Mouse (Mus musculus): ENCODE results near the gene Nfkbil1.

Gene Nfkbil1

DNA sequence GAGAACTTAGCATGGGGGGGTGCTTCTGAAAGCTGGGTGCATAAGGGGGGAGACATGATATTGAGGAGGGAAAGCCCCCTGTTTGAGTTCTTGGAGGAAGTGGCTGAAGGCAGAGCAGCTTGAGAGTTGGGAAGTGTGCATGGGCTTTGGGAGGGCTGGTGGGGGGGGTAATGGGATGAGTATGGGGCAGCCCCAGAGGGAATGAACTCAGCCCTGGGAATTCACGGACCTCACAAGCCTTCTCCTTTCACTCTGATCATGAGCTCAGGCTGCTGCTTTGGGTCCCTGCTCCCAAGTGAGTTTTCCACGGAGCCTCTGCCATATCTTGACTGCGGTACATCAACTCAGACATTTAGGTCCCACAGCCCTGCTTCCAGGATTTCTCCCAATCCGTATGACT is 33.1 kb downstream of the Nfkbil1 start:
- DNase-seq (ENCODE audit: low spot score in 2 of 2): no peak

DNA sequence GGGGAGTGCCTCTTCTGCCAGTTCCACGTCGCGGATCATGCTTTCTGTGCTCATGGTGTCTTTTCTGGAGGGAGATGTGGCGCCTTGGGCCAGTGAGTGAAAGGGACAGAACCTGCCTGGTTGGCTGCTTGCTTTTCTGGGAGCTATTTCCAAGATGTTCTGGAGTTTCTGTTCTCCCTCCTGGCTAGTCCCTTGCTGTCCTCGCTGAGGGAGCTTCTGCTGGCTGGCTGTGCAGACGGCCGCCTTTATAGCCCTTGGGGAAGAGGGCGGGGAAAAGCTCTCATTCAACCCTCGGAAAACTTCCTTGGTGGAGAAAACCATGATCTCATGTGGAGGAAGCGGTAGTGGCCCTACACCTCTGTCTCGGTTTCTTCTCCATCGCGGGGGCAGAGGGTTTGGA is 33.8 kb downstream of the Nfkbil1 start, which contains the start of gene Tnf:
Gene Tnf (minus strand): TSS at position 221 of the 400 bp plus-strand sequence.
- DNase-seq (ENCODE audit: low spot score in 2 of 2): peak in 1 of 2 experiments; percentile 43

GRCm38 (mm10) chr17:35201128-35201527 is 34.5 kb downstream of the Nfkbil1 start:
- DNase-seq (ENCODE audit: low spot score in 2 of 2): no peak

DNA sequence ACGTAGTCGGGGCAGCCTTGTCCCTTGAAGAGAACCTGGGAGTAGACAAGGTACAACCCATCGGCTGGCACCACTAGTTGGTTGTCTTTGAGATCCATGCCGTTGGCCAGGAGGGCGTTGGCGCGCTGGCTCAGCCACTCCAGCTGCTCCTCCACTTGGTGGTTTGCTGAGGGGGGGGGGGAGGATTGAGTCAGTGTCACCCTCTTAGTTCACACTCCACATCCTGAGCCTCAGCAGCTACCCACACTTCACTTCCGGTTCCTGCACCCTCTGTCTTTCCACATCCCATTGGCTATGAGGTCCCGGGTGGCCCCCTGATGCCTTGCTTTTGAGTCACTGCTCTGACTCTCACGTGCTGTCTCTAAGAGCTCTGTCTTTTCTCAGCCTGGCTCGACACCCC is 35.2 kb downstream of the Nfkbil1 start:
- DNase-seq (ENCODE audit: low spot score in 2 of 2): no peak

DNA sequence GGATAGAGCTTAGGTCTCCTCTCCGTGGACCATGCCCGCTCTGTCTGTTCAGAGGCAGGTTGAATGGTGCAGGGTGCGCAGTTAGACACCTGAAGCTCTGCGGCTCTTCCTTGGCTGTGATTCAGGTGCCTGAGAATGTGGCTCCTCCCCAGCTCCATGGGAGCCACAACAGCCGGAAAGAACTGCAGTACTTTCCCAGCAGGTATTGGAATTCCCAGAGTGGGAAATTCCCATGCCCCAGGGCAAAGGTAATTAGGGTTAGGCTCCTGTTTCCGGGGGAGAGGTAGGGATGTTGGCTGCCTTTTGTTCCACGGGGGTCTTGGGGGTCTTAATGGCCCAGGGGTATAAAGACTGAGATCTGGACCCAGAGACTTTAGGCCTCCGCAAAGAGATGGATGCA is 36.6 kb downstream of the Nfkbil1 start:
- DNase-seq (ENCODE audit: low spot score in 2 of 2): no peak

DNA sequence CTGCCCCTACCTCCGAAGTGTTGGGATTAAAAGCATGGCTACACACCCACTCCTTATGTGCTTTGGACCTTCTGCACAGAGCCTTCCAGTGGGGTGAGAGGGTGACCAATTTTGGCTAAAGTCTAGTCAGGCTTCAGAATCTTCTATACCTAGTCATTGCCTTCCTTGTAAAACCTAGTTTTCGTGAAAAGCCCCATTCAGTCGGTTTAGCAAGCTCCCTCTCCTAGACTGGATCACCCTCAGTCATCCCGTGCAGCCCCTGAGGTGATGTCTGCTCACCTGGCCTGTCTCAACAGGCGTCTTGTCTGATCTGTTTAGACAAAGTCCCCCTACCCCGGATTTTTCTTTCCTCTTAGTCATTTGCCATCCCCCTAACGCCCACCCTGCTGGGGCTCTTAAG is 37.6 kb downstream of the Nfkbil1 start:
- DNase-seq (ENCODE audit: low spot score in 2 of 2): no peak

GRCm38 (mm10) chr17:35197126-35197525 is 38.5 kb downstream of the Nfkbil1 start:
- no peak for DNase-seq (ENCODE audit: low spot score in 2 of 2)

- no peak for DNase-seq (ENCODE audit: low spot score in 2 of 2)
Measured at GRCm38 (mm10) chr17:35196321-35196641, 39.3 kb downstream of the Nfkbil1 start.

- DNase-seq (ENCODE audit: low spot score in 2 of 2): peak; percentile 66 to 74
Measured at GRCm38 (mm10) chr17:35195631-35196320, 39.8 kb downstream of the Nfkbil1 start.

DNA sequence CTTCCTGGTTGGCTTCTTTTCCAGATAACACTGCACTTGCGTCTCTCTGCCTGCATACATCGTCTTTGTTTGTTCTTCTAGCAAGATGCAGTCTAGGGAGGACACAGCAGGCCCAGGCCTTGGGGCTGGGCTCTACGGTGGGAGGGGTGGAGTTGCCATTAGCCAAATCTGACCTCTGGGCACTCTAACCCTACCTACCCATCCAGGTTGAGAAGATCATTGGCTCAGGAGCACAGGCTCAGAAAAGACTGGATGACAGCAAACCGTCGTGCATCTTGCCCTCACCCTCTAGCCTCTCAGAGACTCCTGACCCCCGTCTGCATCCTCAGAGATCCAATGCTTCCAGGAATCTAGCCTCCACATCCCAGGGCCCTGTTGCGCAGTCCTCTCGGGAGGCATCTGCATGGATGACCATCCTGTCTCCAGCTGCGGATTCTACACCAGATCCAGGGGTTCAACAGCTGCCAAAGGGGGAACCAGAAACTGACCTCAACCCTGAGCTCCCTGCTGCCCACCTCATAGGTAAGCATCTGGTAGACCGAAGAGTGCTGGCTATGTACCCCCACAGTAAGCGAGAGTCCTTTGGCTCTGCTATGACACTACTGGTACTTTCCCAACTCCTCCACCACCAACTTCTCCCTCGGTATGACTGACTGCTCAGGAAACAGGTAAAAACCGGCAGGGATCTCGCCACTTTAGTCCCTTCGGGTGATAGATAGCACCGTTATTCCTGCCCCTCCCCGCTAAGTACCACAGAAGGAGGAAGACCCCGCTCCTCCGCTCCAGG is 40.6 kb downstream of the Nfkbil1 start:
- DNase-seq (ENCODE audit: low spot score in 2 of 2): no peak

- no peak for DNase-seq (ENCODE audit: low spot score in 2 of 2)
Measured at GRCm38 (mm10) chr17:35193881-35194843, 41.4 kb downstream of the Nfkbil1 start, which contains the start of gene Ltb. TSS of gene Ltb (plus strand) at chr17:35194439.

DNA sequence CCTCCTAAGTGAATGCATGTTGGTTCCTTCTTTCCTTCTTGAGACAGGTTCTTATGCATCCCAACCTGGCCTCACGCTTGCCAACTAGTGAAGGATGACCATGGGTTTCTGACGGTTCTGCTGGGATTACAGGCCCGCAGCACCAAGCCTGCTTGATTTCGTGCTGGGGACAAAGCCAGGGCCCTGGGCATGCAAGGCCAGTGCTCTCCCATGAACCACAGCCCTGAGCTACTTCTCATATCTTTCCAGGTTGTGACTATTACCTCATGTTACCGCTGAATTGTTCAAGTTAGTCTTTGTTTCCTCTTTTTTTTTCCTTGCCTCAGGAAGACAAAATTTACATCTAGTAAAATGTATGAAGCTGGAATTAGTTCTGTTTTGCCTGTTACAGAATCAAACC is 42.7 kb downstream of the Nfkbil1 start:
- no peak for DNase-seq (ENCODE audit: low spot score in 2 of 2)

DNA sequence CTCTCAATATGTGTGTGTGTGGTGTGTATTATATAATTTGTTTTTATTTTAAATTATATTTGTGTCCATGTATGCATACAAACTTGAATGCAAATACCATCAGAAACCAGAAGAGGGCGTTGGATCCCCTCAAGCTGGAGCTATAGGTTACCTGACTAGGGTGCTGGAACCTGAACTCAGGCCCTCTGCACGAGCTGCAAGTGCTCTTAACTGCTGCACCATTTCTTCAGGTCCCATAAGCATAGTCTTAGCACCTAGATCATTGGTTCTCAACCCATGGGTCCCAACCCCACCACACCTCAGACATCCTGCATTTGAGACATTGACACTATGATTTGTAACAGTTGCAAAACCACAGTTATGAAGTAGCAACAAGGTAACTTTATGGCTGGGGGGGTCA is 43.9 kb downstream of the Nfkbil1 start:
- no peak for DNase-seq (ENCODE audit: low spot score in 2 of 2)

- no peak for DNase-seq (ENCODE audit: low spot score in 2 of 2)
Measured at GRCm38 (mm10) chr17:35190096-35190495, 45.5 kb downstream of the Nfkbil1 start.

DNA sequence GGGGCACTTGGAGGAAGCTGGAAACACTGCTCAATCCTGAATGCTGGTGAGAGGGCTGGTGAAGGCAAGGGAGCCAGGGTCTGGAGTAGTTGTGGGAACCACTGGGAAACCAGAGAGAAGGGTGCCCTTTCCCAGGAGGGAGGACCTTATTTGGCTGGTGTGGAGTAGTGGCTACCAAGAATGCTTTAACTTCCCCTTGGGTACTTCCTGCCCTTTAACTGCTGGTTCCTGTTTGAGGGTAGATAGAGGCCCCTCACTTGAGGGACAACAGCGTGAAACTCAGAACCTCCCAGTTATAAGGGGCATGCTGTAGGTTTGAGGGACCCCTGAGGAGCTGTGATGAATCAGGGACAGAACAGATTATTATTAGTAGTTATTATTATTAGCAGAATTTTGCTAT is 46.4 kb downstream of the Nfkbil1 start:
- no peak for DNase-seq (ENCODE audit: low spot score in 2 of 2)

GRCm38 (mm10) chr17:35187959-35188610 is 47.5 kb downstream of the Nfkbil1 start, which contains the start of gene Lst1:
TSS of gene Lst1 (minus strand) at chr17:35188439.
- no peak for DNase-seq (ENCODE audit: low spot score in 2 of 2)

- no peak for DNase-seq (ENCODE audit: low spot score in 2 of 2)
Measured at GRCm38 (mm10) chr17:35187345-35187744, 48.2 kb downstream of the Nfkbil1 start.

DNA sequence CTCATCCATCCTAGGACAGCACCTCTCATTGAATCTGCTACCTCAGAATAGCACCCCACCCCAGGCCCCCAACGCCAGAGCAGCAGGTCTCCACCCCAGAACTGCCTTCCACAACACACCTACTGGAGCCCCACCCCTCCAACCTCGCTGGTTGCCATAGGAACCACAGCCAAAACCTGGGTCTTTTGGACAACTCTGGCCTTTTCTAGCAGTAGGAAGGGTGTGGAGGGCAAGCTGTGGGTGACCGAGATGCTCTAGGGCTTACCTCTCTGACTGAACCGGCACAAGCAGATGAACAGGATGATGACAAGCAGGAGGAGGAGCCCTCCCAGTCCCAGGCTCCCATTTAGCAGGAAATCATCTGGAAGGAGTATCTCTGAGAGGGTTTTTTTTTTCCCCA is 48.9 kb downstream of the Nfkbil1 start:
- DNase-seq (ENCODE audit: low spot score in 2 of 2): no peak

GRCm38 (mm10) chr17:35185639-35186611 is 49.7 kb downstream of the Nfkbil1 start:
- peak; percentile 71 to 80 for DNase-seq (ENCODE audit: low spot score in 2 of 2)

DNA sequence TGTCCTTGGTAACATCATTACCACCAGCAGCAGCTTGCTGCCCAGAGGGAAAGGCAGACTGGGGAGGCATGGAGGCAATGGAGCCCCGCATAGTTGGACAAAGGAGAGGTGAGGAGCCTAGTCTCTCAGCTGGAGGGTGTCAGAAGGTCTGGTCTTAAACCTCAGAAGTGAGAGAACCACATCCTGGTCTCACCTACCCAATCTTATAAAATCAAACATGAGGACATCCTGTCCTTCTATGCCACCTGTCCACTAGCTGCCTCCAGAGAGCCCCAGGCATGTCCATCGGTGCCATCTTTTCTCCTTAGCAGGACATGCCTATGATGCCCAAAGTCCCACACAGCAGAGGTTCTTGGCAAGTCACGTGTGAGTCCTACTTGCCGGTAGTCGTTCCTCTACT is 55.5 kb downstream of the Nfkbil1 start:
- DNase-seq (ENCODE audit: low spot score in 2 of 2): no peak
